Mouse (Mus musculus) ES-E14 (cell line): Measurements from ENCODE around the gene Slc41a1.

Experiments used
- CHD2 ChIP-seq: IDR thresholded peaks from 2 replicates; pipeline ENCODE4 v1.6.1; 2014; ENCODE audit warnings: mild to moderate bottlenecking, low read depth, low read length, inconsistent platforms
- MAFK ChIP-seq: IDR thresholded peaks from 2 replicates; pipeline ENCODE4 v1.6.1; 2014; ENCODE audit warnings: mild to moderate bottlenecking, low read depth, low read length, inconsistent platforms; ENCODE audit not compliant: insufficient read depth
- ZNF384 ChIP-seq: IDR thresholded peaks from 2 replicates; pipeline ENCODE4 v1.6.1; 2012; ENCODE audit warnings: low read depth, low read length, inconsistent platforms

DNA sequence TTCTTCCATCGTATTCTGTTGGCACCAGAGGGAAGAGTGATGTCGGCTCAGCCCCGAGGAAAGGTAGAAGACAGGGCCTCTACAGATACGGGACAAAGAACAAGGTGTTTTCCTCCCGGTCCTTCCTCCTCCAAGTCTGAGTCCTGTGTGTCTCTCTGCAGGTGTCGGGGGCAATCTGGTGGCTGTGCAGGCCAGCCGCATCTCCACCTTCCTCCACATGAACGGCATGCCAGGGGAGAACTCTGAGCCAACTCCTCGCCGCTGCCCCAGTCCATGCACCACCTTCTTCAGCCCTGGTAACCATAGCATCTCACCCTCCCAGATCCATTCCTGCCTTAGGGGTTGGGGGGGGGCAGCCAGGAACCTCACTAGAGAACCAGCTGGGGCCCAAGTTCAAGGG, 16.5 kb downstream of the Slc41a1 start:
- TF ChIP-seq MAFK = no peak
- no peak for TF ChIP-seq CHD2
- no peak for TF ChIP-seq ZNF384
